Mouse (Mus musculus): ENCODE results near the gene Ndufa8. TPM values are rescaled to one million over a fixed set of nuclear protein-coding genes. Genes with fewer than 3 reads are reported as not detected.
A peak's percentile ranks its signal among the peaks of the same experiment; 100 is the strongest.

Gene Ndufa8
- polyA plus RNA-seq, 1 experiment from 2014 or later = 307 TPM

GRCm38 (mm10) chr2:36056248-36056647 is 7.0 kb upstream of the Ndufa8 start:
- Histone ChIP-seq H3K36me3 (ENCODE audit: control insufficient read depth, insufficient read depth, low read length) (no peaks in the 10 kb centered on the region), H3K27ac (ENCODE audit: low read length) (no peak overlapping the region), H3K4me1 (ENCODE audit: control insufficient read depth, insufficient read depth, low read length) (no peaks in the 10 kb centered on the region), H3K4me2 (ENCODE audit: low read length) (no peak overlapping the region), H3K27me3 (ENCODE audit: control insufficient read depth, insufficient read depth, low read depth, low read length) (no peaks in the 10 kb centered on the region), H3K9ac (ENCODE audit: low read depth, low read length) (no peak overlapping the region), H3K4me3 (ENCODE audit: low read depth, low read length) (no peak overlapping the region), H3K9me3 (replicated peaks; ENCODE audit: control insufficient read depth, low read length, poor library complexity, severe bottlenecking) (no peaks in the 10 kb centered on the region)
- 61% methylated on average over 3 of the region's 3 CpGs for WGBS
- ATAC-seq = no peak

- no peak for ATAC-seq
- no peaks in the 10 kb centered on the region for H3K27me3 ChIP-seq (ENCODE audit: control insufficient read depth, insufficient read depth, low read depth, low read length)
- H3K4me2 ChIP-seq (ENCODE audit: low read length) = no peak overlapping the region
- peaks cover 3% of the 10 kb centered on the region for H3K4me1 ChIP-seq (ENCODE audit: control insufficient read depth, insufficient read depth, low read length)
- H3K27ac ChIP-seq (ENCODE audit: low read length) = no peak overlapping the region
- no peak overlapping the region for H3K4me3 ChIP-seq (ENCODE audit: low read depth, low read length)
- no peaks in the 10 kb centered on the region for H3K9me3 ChIP-seq (replicated peaks; ENCODE audit: control insufficient read depth, low read length, poor library complexity, severe bottlenecking)
- H3K9ac ChIP-seq (ENCODE audit: low read depth, low read length) = no peak overlapping the region
- no peaks in the 10 kb centered on the region for H3K36me3 ChIP-seq (ENCODE audit: control insufficient read depth, insufficient read depth, low read length)
- WGBS = 74% methylated on average over 3 of the region's 3 CpGs
Measured at GRCm38 (mm10) chr2:36053249-36053648, 4.0 kb upstream of the Ndufa8 start.

DNA sequence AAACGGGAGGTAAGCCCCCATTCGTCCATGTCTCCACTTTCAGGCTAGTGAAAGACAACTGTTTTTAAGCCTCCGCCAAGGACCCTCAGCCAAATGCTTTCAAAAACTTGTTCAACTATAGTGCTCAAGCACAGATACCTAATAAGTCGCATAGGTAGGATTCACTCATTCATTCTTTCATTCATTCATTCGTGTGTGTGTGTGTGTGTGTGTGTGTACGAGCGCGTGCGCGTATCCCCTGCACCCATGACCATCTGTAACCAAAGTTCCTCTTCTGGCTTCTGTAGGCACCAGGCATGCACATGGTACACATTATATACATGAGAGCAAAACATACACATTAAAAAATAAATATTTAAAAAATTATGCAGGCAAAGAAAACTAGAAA is 355 bp upstream of the Ndufa8 start:
- Histone ChIP-seq H3K4me3 (ENCODE audit: low read depth, low read length) (peak overlapping the region; percentile 74), H3K4me1 (ENCODE audit: control insufficient read depth, insufficient read depth, low read length) (peaks cover 15% of the 10 kb centered on the region), H3K27ac (ENCODE audit: low read length) (no peak overlapping the region), H3K9ac (ENCODE audit: low read depth, low read length) (no peak overlapping the region), H3K36me3 (ENCODE audit: control insufficient read depth, insufficient read depth, low read length) (no peaks in the 10 kb centered on the region), H3K9me3 (replicated peaks; ENCODE audit: control insufficient read depth, low read length, poor library complexity, severe bottlenecking) (no peaks in the 10 kb centered on the region), H3K4me2 (ENCODE audit: low read length) (peak overlapping the region; percentile 78), H3K27me3 (ENCODE audit: control insufficient read depth, insufficient read depth, low read depth, low read length) (no peaks in the 10 kb centered on the region)
- 39% methylated on average over 10 of the region's 10 CpGs for WGBS
- ATAC-seq = peak; percentile 66; the same call in 1 of the 2 replicates

GRCm38 (mm10) chr2:36048164-36048563 is 1.0 kb downstream of the Ndufa8 start:
- Histone ChIP-seq H3K4me3 (ENCODE audit: low read depth, low read length) (peak overlapping the region; percentile 74), H3K9me3 (replicated peaks; ENCODE audit: control insufficient read depth, low read length, poor library complexity, severe bottlenecking) (no peaks in the 10 kb centered on the region), H3K4me1 (ENCODE audit: control insufficient read depth, insufficient read depth, low read length) (peaks cover 15% of the 10 kb centered on the region), H3K4me2 (ENCODE audit: low read length) (peak overlapping the region; percentile 78), H3K27ac (ENCODE audit: low read length) (no peak overlapping the region), H3K27me3 (ENCODE audit: control insufficient read depth, insufficient read depth, low read depth, low read length) (no peaks in the 10 kb centered on the region), H3K36me3 (ENCODE audit: control insufficient read depth, insufficient read depth, low read length) (peaks cover 2% of the 10 kb centered on the region; the same call in 1 of the 2 replicates), H3K9ac (ENCODE audit: low read depth, low read length) (peak overlapping the region; percentile 73)
- WGBS = 75% methylated on average over 8 of the region's 8 CpGs
- no peak for ATAC-seq

GRCm38 (mm10) chr2:36040872-36041271 is 8.3 kb downstream of the Ndufa8 start:
- Histone ChIP-seq H3K27ac (ENCODE audit: low read length) (no peak overlapping the region), H3K4me3 (ENCODE audit: low read depth, low read length) (no peak overlapping the region), H3K9me3 (replicated peaks; ENCODE audit: control insufficient read depth, low read length, poor library complexity, severe bottlenecking) (no peaks in the 10 kb centered on the region), H3K36me3 (ENCODE audit: control insufficient read depth, insufficient read depth, low read length) (peaks cover 17% of the 10 kb centered on the region), H3K9ac (ENCODE audit: low read depth, low read length) (no peak overlapping the region), H3K4me1 (ENCODE audit: control insufficient read depth, insufficient read depth, low read length) (no peaks in the 10 kb centered on the region), H3K27me3 (ENCODE audit: control insufficient read depth, insufficient read depth, low read depth, low read length) (no peaks in the 10 kb centered on the region), H3K4me2 (ENCODE audit: low read length) (no peak overlapping the region)
- 93% methylated on average over 1 of the region's 1 CpGs for WGBS
- no peak for ATAC-seq

DNA sequence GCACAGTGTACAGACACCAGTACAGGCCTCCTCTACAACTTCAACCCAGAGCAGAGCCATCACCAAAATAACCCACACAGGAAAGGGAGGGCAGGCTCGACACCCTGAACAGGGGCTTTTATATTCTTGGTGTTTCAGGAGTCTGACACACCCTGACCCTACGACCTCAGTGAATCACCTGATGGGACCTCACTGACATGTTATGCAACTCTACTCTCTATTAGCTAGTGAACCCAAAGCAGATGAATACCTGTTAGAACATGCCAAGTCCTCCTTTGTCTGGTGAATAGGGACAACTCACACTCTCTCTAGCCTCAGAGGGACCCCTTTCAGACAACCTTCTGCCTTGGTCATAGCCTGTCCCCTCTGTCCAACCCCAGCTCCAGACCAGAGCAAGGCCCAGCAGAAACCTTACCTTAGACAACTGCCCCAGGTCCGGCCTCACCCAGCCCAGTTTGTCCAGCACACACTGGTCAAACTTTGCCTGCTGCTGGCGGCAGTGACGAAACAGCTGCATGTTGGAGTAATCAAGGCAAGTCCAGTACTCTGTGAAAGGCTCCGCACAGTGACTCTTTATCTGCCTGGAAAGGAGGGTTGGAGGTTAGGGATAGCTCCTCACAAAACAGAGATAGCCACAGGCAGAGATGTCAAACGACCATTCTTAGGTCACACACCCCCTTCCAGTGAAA is 9.8 kb downstream of the Ndufa8 start:
- H3K9me3 ChIP-seq (replicated peaks; ENCODE audit: control insufficient read depth, low read length, poor library complexity, severe bottlenecking) = no peaks in the 10 kb centered on the region
- no peak overlapping the region for H3K9ac ChIP-seq (ENCODE audit: low read depth, low read length)
- no peaks in the 10 kb centered on the region for H3K27me3 ChIP-seq (ENCODE audit: control insufficient read depth, insufficient read depth, low read depth, low read length)
- H3K4me2 ChIP-seq (ENCODE audit: low read length) = no peak overlapping the region
- no peaks in the 10 kb centered on the region for H3K4me1 ChIP-seq (ENCODE audit: control insufficient read depth, insufficient read depth, low read length)
- peaks cover 17% of the 10 kb centered on the region for H3K36me3 ChIP-seq (ENCODE audit: control insufficient read depth, insufficient read depth, low read length)
- WGBS = 91% methylated on average over 7 of the region's 7 CpGs
- H3K27ac ChIP-seq (ENCODE audit: low read length) = no peak overlapping the region
- H3K4me3 ChIP-seq (ENCODE audit: low read depth, low read length) = no peak overlapping the region
- no peak for ATAC-seq

DNA sequence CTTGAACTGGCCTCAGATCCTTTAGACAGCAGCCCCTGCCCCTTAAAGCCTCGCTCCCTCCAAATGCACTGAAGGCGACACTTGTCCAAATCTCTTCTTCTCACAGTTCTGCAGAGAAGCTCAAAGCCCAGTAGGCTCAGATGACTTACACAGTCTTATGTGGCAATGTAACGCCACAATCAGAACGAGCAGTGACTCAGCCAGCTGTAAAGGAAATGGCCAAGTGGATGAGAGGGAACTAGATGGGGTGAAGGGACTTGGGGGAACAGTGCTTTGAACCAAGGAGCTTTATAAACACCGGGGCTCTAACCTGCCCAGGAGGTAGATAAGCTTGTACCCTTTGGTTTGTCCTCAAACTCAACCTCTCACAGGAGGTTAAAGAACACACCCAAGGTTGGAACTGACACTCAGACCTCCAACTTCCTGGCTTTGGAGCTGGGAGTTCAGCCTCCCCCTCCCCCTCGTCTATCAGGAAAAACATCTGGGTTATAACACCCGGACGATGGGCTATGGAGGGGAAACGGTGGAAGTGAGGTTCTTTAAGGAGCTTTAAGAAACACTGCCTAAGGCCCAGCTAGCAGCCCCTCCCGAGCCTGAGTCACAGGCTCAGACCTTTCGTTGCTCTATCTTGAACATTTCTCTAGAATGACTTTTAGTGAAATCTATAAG is 13.7 kb downstream of the Ndufa8 start:
- Histone ChIP-seq H3K36me3 (ENCODE audit: control insufficient read depth, insufficient read depth, low read length) (peaks cover 14% of the 10 kb centered on the region), H3K4me3 (ENCODE audit: low read depth, low read length) (no peak overlapping the region), H3K9ac (ENCODE audit: low read depth, low read length) (no peak overlapping the region), H3K4me2 (ENCODE audit: low read length) (no peak overlapping the region), H3K27ac (ENCODE audit: low read length) (no peak overlapping the region), H3K27me3 (ENCODE audit: control insufficient read depth, insufficient read depth, low read depth, low read length) (no peaks in the 10 kb centered on the region), H3K4me1 (ENCODE audit: control insufficient read depth, insufficient read depth, low read length) (no peaks in the 10 kb centered on the region), H3K9me3 (replicated peaks; ENCODE audit: control insufficient read depth, low read length, poor library complexity, severe bottlenecking) (no peaks in the 10 kb centered on the region)
- WGBS = 86% methylated on average over 11 of the region's 11 CpGs
- no peak for ATAC-seq

GRCm38 (mm10) chr2:36034898-36035297 is 14.3 kb downstream of the Ndufa8 start:
- Histone ChIP-seq H3K27ac (ENCODE audit: low read length) (no peak overlapping the region), H3K9me3 (replicated peaks; ENCODE audit: control insufficient read depth, low read length, poor library complexity, severe bottlenecking) (no peaks in the 10 kb centered on the region), H3K4me2 (ENCODE audit: low read length) (no peak overlapping the region), H3K36me3 (ENCODE audit: control insufficient read depth, insufficient read depth, low read length) (peaks cover 14% of the 10 kb centered on the region), H3K27me3 (ENCODE audit: control insufficient read depth, insufficient read depth, low read depth, low read length) (no peaks in the 10 kb centered on the region), H3K4me1 (ENCODE audit: control insufficient read depth, insufficient read depth, low read length) (no peaks in the 10 kb centered on the region), H3K9ac (ENCODE audit: low read depth, low read length) (no peak overlapping the region), H3K4me3 (ENCODE audit: low read depth, low read length) (no peak overlapping the region)
- WGBS = 97% methylated on average over 7 of the region's 7 CpGs
- ATAC-seq = no peak

DNA sequence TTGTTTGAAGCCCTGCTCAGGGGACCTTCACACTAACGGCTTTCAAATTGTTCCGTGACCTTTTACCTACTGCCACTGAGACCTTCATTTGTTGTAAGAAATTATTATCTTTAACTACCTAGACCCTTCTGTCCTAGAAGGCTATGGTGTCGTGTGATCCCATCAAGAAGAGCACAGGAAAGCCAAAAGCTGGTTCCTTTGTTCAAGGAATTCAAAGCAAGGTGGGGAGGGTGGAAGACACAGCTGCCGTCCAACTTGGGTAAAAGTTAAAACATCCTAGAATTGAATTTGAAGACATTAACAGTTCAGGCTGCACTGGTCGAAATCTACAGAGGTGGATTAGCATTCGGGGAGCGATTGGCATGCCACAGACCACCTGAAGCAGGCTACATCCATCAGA is 15.2 kb downstream of the Ndufa8 start:
- no peaks in the 10 kb centered on the region for H3K4me1 ChIP-seq (ENCODE audit: control insufficient read depth, insufficient read depth, low read length)
- ATAC-seq = no peak
- H3K36me3 ChIP-seq (ENCODE audit: control insufficient read depth, insufficient read depth, low read length) = peaks cover 14% of the 10 kb centered on the region
- H3K4me2 ChIP-seq (ENCODE audit: low read length) = no peak overlapping the region
- H3K27ac ChIP-seq (ENCODE audit: low read length) = no peak overlapping the region
- no peak overlapping the region for H3K9ac ChIP-seq (ENCODE audit: low read depth, low read length)
- H3K9me3 ChIP-seq (replicated peaks; ENCODE audit: control insufficient read depth, low read length, poor library complexity, severe bottlenecking) = no peaks in the 10 kb centered on the region
- no peaks in the 10 kb centered on the region for H3K27me3 ChIP-seq (ENCODE audit: control insufficient read depth, insufficient read depth, low read depth, low read length)
- WGBS = 76% methylated on average over 7 of the region's 7 CpGs
- no peak overlapping the region for H3K4me3 ChIP-seq (ENCODE audit: low read depth, low read length)
